Mouse (Mus musculus) cerebellum, adult 2 months (tissue): ENCODE data around the gene Gucy2c.

Source experiments
- CTCF ChIP-seq: fragments of 200-500 bp; IDR thresholded peaks from 2 replicates; pipeline ENCODE4 v1.5.1; 2011; ENCODE audit warnings: low read depth, mild to moderate bottlenecking, control low read depth, low read length, moderate library complexity, borderline replicate concordance; ENCODE audit not compliant: insufficient read depth
- POLR2A ChIP-seq: fragments of 200-500 bp; IDR thresholded peaks from 2 replicates; pipeline ENCODE4 v1.6.1; 2011; ENCODE audit warnings: low read length, control low read depth, borderline replicate concordance; ENCODE audit not compliant: insufficient read depth

- TF ChIP-seq CTCF (no peak), POLR2A (no peak)
Observed at GRCm38 (mm10) chr6:136809077-136809476, 27.5 kb upstream of the Gucy2c start.
